Mouse (Mus musculus): ENCODE results near the gene Cebpe.

- no peak for TF ChIP-seq CTCF (IDR thresholded peaks at IDR 0.05; ENCODE audit: borderline replicate concordance, insufficient read depth, low read length)
- no peak for TF ChIP-seq POLR2A (IDR thresholded peaks at IDR 0.05; ENCODE audit: low read depth, low read length)
Measured at GRCm38 (mm10) chr14:54682396-54682795, 29.6 kb downstream of the Cebpe start.

Data from embryonic fibroblast, embryonic 13.5 days (primary cell).